Mouse (Mus musculus) testis, postnatal 14 days (tissue): ENCODE data around the gene Phc2.

Experiments
- DNase-seq: peaks from one replicate; pipeline ENCODE4 v3.0.0; 2021; ENCODE audit warnings: low spot score

The Phc2 gene

GRCm38 (mm10) chr4:128720110-128720509, 65.6 kb downstream of the Phc2 start:
- DNase-seq: no peak

- DNase-seq: no peak
Observed at GRCm38 (mm10) chr4:128721061-128721648, 66.7 kb downstream of the Phc2 start.

GRCm38 (mm10) chr4:128721761-128722160, 67.3 kb downstream of the Phc2 start:
- no peak for DNase-seq

- DNase-seq: no peak
Observed at GRCm38 (mm10) chr4:128722932-128723331, 68.4 kb downstream of the Phc2 start.

GRCm38 (mm10) chr4:128723431-128723830, 68.9 kb downstream of the Phc2 start:
- no peak for DNase-seq

- no peak for DNase-seq
Observed at GRCm38 (mm10) chr4:128724059-128724458, 69.6 kb downstream of the Phc2 start.

- DNase-seq: peak; percentile 78
Observed at GRCm38 (mm10) chr4:128727019-128727720, 72.7 kb downstream of the Phc2 start.

GRCm38 (mm10) chr4:128727721-128728430, 73.4 kb downstream of the Phc2 start:
- peak; percentile 75 for DNase-seq

GRCm38 (mm10) chr4:128728431-128728851, 73.9 kb downstream of the Phc2 start:
- DNase-seq: no peak

GRCm38 (mm10) chr4:128729033-128729708, 74.7 kb downstream of the Phc2 start:
- no peak for DNase-seq

- no peak for DNase-seq
Observed at GRCm38 (mm10) chr4:128729709-128730037, 75.2 kb downstream of the Phc2 start.

GRCm38 (mm10) chr4:128730271-128730670, 75.8 kb downstream of the Phc2 start:
- DNase-seq: no peak

- DNase-seq: no peak
Observed at GRCm38 (mm10) chr4:128732794-128733193, 78.3 kb downstream of the Phc2 start.

GRCm38 (mm10) chr4:128733496-128733895, 79.0 kb downstream of the Phc2 start:
- no peak for DNase-seq

- peak; percentile 57 for DNase-seq
Observed at GRCm38 (mm10) chr4:128734217-128734616, 79.7 kb downstream of the Phc2 start.

- DNase-seq: no peak
Observed at GRCm38 (mm10) chr4:128734721-128735671, 80.5 kb downstream of the Phc2 start.

- DNase-seq: no peak
Observed at GRCm38 (mm10) chr4:128737137-128737589, 82.7 kb downstream of the Phc2 start.

GRCm38 (mm10) chr4:128737825-128738610, 83.5 kb downstream of the Phc2 start:
- DNase-seq: no peak

- no peak for DNase-seq
Observed at GRCm38 (mm10) chr4:128740878-128741277, 86.4 kb downstream of the Phc2 start.

GRCm38 (mm10) chr4:128741906-128742305, 87.4 kb downstream of the Phc2 start:
- DNase-seq: no peak
